Mouse (Mus musculus): Measurements from ENCODE around the gene Cntn5.
A peak's percentile ranks its signal among the peaks of the same experiment; 100 is the strongest.

Gene Cntn5

GRCm38 (mm10) chr9:10447220-10447837 is 457.2 kb downstream of the Cntn5 start:
- no peak for DNase-seq (ENCODE audit: extremely low spot score)

- DNase-seq (ENCODE audit: extremely low spot score): no peak
Observed at GRCm38 (mm10) chr9:10412075-10412474, 492.5 kb downstream of the Cntn5 start.

DNA sequence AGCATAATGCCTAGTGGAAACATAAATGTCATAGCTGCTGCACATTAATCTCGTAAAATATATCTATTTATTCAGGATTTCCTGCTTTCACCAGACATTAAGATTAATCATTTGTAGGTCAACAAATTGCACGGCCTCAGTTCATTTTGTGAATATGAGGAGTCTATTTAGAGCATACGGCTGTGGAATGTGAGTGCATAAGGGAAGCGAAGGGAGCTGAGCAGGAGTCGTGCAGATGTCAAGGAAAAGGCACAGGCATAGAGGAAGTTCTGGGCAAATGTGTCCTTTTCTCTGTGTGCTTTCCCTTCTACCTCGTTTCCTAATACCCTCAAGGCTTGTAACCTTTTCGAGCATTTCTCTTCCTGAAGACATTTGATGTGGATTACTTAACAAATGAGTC is 504.5 kb downstream of the Cntn5 start:
- no peak for DNase-seq (ENCODE audit: extremely low spot score)

GRCm38 (mm10) chr9:10389863-10390262 is 514.7 kb downstream of the Cntn5 start:
- DNase-seq (ENCODE audit: extremely low spot score): no peak

- no peak for DNase-seq (ENCODE audit: extremely low spot score)
Observed at GRCm38 (mm10) chr9:10384455-10384854, 520.1 kb downstream of the Cntn5 start.

DNA sequence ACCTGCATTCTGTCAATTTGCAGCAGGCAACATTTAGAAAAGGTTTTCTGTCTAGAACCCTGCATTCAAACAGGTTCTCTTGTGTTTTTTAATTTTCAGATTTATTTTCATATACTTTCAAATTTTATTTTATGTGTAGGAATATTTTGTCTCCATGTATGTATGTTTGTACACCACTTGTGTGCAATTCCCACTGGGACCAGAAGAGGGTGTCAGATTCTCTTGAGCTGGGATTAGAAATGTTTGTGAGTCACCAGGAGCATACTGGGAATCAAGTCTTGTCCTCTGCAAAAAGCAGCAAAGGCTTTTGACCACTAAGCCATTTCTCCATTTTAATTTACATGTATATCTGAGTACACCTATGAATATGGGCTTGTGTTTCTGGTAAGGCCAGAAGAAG is 521.4 kb downstream of the Cntn5 start:
- no peak for DNase-seq (ENCODE audit: extremely low spot score)

- DNase-seq (ENCODE audit: extremely low spot score): no peak
Observed at GRCm38 (mm10) chr9:10381701-10382100, 522.9 kb downstream of the Cntn5 start.

DNA sequence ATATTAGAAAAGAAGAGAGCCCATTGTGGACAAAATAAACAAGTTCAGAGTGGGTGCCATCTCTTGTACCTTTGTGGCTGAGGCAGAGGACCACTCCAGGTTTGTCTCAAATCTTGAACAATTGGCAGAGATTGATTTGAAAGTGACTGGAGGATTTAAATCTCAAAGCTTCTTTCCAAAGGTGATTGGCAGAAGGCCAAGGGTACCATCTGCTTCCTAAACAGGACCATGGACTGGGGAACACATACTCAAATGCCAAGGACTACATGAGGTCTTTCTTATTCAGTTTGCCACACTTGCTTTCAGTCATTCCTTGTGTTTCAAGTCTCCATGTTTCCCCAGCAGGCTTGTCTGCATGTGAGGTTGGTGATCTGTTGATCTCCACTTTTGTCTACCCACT is 528.3 kb downstream of the Cntn5 start:
- no peak for DNase-seq (ENCODE audit: extremely low spot score)

DNA sequence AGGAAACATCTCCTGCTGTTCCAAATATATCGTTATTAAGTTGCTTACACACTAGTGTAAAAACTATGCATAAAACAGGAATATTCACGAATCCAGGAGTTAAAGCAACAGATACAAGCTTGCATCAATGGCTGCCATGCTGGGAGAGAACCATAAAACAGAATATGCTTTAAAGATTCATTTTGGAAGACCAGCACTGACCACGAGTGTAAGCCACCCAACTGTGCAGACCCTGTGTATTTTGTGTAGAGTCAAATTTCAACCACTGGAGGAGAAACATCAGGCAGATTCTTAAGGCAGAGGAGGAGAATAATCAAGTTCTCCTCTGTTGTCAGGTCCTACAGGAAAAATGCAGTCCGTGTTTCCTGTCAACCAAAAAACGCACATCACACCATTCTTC is 535.6 kb downstream of the Cntn5 start:
- DNase-seq (ENCODE audit: extremely low spot score): no peak

DNA sequence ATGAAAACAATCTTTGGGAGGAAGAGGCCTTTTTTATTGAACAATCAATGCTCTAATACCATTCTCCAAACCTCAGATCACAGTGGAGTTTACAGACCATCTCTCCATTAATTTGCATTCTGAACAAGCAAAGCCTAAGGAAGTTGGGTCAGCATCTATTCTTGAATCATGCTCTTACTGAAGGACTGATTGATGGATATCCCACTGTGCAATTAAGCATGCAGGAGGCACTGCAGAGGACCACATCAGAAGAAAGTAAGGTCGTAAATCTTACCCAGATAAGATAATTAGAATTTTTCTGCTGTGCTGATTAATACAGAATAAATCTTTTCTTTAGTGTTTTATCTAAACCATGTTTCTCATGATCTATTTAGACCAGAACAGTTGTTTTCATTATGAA is 536.2 kb downstream of the Cntn5 start:
- no peak for DNase-seq (ENCODE audit: extremely low spot score)

DNA sequence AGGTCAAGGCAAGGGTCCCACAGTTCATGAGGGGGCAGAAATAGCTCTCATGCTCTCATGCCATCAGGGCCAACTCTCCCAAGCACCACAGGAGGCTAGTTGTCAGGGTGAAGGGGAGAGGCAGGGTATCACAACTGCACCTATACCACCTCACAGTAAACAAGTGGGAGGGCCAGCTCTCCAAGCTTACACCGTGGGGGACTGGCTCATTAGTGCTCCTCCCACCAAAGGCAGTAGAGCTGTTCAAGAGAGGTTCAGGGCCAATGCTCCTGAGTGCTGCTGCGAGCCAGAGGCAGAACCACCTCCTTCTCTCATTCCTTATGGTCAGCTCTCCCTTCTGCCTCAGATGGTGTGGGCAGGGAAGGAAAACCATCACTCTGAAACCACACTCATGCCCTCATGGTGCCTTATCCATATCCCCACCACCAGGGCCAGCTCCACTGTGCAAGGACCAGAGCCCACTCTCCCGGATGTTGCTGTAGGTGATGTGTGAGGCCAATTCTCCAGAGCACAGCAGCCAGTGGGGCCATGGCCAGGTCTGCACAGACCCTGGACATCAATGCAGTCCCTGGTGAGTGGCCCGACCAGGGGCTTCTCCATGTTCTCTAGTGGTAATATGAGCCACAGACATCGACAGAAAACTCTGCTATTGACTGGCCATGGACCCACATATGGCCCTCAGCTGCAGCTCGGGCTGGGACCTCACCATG is 538.2 kb downstream of the Cntn5 start:
- DNase-seq (ENCODE audit: extremely low spot score): no peak

GRCm38 (mm10) chr9:10350909-10351655 is 553.5 kb downstream of the Cntn5 start:
- no peak for DNase-seq (ENCODE audit: extremely low spot score)

DNA sequence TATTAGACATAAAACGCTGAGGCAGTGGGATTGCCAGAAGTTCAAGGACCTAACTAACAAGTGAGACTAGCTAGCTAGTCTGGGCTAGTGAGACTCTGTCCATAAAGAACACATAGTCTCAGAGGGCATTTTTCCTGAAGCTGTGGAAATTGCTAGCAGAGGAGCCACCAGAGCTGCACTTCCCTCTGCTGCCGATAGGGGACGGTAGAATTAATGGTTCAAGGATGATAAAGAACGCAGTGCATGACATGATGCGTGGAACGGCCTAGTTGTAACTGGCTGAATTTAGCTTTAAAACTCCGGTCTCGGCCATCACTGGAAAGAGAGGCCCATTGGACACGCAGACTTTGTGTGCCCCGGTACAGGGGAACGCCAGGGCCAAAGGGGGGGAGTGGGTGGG is 555.8 kb downstream of the Cntn5 start:
- DNase-seq (ENCODE audit: extremely low spot score): no peak

GRCm38 (mm10) chr9:10348222-10348621 is 556.4 kb downstream of the Cntn5 start:
- DNase-seq (ENCODE audit: extremely low spot score): no peak

DNA sequence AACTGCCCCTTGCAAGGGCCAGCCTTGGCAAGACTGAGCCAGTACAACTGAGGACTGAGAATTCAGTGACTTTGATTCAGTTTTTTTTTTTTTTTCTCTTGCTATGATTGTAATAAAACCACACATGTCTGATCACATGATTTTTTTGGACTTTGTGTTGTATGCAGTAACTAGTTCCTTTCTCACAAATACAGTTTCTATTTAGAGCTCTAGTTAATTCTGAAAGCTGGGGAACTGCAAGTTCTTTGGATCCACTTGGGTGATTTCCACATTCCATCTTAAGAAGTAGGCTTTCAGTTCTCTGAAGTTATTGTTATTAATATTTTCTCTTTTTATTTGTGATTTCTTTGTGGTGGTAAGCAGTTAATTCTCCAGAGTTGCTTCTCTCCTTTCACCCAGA is 563.8 kb downstream of the Cntn5 start:
- no peak for DNase-seq (ENCODE audit: extremely low spot score)

GRCm38 (mm10) chr9:10339716-10340115 is 564.9 kb downstream of the Cntn5 start:
- no peak for DNase-seq (ENCODE audit: extremely low spot score)

GRCm38 (mm10) chr9:10324697-10325368 is 579.7 kb downstream of the Cntn5 start:
- peak; percentile 33 for DNase-seq (ENCODE audit: extremely low spot score)

- DNase-seq (ENCODE audit: extremely low spot score): no peak
Observed at GRCm38 (mm10) chr9:10269342-10269741, 635.2 kb downstream of the Cntn5 start.

GRCm38 (mm10) chr9:10268836-10269235 is 635.7 kb downstream of the Cntn5 start:
- DNase-seq (ENCODE audit: extremely low spot score): no peak

GRCm38 (mm10) chr9:10265616-10266015 is 639.0 kb downstream of the Cntn5 start:
- no peak for DNase-seq (ENCODE audit: extremely low spot score)

DNA sequence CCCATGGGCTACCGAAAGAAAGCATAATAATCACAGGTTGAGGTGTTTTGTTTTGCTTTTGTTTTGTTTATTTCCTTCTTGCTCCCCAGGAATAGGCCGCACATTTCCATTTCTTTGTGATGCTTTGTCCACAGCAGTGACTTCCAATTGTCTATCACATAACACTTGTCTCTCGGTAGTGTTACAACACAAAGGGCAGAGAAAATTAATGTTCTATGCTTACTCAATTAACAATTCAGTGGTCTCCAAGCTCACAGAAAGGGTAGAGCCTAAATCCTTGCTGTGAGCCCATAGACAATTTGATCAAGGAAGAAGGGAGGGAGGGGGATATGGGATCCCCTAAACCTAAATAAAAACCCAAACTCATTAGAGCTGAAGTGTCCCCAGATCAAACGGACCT is 671.2 kb downstream of the Cntn5 start:
- no peak for DNase-seq (ENCODE audit: extremely low spot score)

GRCm38 (mm10) chr9:10232066-10232465 is 672.5 kb downstream of the Cntn5 start:
- no peak for DNase-seq (ENCODE audit: extremely low spot score)

Measured in embryo, embryonic 9.5 days (tissue).